Mouse (Mus musculus) neutrophil, adult 5-6 weeks (primary cell): ENCODE data around the gene Amer3. TPM values are rescaled to one million over a fixed set of nuclear protein-coding genes. Genes with fewer than 3 reads are reported as not detected.
"Not testable (repeated sequence)": the region's sequence is repeated elsewhere in the genome, so short reads cannot be mapped to it uniquely, and the experiment has no call there.

ENCODE experiments used
- ATAC-seq: fragments of 151-379, 151-347 bp; 2 replicates; pipeline ENCODE4 v1.8.0; 2017; ENCODE audit warnings: mild to moderate bottlenecking, moderate TSS enrichment; ENCODE audit not compliant: insufficient number of reproducible peaks, poor library complexity, low FRiP score, severe bottlenecking; ENCODE audit errors: extremely low read depth
- total RNA-seq: library from RNA; stranded (forward); fragments of 200-1000 nt; gene quantifications from 2 replicates; pipeline ENCODE4 v1.2.3, GENCODE M21; 2017

Gene Amer3
- total RNA-seq, result not detected in 2 replicates

DNA sequence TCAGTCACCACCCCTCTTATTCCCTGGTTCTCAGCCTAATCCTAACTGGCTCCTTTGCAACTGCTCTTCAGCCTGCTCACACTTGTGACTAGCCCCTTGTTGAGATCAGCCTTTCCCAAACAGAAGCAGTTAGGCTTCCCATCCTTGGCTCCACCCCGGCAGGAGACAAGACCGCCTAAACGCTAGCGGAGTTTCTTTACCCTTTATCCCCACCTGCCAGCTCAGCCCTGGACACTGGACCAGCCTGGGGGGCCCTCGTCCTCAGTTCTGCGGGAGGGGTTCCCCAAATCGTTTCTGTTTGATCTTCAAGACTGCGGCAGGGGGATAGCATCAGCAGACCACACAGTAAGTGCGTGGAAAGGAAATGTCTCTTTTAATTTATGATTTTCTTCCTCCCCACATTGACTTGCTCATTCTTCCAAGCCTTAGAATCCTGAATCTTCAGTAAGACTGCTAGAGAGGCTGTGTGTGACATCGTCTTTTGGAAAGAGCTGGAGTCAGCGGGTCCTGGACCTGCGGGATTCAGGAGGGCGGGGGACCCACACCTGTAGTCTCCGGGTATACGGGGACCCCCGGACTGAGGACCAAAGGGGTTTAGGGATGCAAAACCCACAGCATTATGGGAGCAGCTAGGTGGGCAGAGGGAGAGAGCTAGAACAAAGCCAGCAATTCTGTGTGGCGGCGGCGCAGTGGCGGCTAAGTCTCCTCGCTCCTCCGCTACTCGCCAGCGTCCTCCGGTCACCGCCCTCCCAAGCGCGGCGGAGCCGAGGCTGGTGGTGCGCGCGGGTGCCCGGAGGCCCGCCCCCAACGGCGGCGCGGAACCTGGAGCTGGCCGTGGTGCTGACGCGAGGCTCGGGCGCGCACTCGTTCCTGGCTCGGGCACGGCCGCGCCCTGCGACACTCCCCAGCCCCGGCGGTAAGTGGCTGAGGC, at the start of gene Amer3:
Amer3 (plus strand) TSS at position 807 of the 931 bp plus-strand sequence.
- no peak for ATAC-seq

DNA sequence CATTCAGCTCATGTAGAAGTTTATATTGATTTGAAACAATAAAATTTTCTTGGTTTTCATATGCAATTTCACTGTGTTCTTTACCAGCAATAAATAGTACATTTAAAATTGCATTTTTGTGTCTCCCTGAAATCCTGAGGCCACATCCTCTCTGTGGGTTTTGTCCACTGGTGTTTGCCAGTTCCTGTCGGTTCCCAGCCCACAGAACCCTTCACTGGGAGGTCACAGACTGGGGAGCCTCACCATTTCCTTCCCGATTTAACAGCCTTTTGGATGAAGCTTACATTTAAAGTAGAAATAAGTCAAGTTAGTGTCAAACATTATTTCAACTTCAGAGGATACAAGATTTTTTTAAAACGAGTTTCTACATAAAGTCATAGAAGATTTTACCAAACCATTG, 44.9 kb upstream of the Amer3 start:
- not testable (repeated sequence) for ATAC-seq

DNA sequence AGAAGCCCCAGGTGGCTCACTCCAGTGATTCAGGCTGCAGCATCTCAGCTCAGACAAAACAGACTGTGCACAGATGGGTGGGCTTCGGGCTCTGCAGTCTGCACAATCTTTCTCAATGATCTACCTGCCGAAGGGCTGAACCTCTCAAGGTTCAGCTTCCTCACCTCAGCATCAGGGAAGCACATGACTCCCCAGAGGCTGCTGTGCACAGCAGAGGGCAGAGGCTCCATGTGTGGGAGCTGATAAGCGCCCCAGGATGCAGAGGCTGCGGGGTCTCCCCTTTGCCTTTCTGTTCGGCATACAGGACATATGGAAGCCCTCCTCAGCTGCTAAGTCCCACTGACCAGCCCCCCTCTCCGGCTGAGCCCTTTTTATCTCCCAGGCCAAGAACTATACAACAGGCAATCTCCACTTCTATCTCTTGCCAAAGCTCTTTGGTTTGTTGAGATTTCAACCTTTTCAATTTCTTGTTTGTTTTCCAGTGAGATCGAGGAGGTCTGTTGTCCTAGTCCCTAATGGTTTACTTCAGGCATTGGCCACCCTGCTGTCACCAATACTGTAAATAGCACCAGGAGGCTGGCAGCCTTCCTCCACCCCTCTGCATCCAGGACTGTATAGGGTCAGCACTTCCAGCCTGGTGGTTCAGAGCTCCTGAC, 44.3 kb upstream of the Amer3 start, which contains the start of gene Cfc1:
Cfc1 (plus strand) TSS at position 606 of the 656 bp plus-strand sequence.
- not testable (repeated sequence) for ATAC-seq

GRCm38 (mm10) chr1:34536291-34536766, 43.1 kb upstream of the Amer3 start:
- ATAC-seq, result no peak

DNA sequence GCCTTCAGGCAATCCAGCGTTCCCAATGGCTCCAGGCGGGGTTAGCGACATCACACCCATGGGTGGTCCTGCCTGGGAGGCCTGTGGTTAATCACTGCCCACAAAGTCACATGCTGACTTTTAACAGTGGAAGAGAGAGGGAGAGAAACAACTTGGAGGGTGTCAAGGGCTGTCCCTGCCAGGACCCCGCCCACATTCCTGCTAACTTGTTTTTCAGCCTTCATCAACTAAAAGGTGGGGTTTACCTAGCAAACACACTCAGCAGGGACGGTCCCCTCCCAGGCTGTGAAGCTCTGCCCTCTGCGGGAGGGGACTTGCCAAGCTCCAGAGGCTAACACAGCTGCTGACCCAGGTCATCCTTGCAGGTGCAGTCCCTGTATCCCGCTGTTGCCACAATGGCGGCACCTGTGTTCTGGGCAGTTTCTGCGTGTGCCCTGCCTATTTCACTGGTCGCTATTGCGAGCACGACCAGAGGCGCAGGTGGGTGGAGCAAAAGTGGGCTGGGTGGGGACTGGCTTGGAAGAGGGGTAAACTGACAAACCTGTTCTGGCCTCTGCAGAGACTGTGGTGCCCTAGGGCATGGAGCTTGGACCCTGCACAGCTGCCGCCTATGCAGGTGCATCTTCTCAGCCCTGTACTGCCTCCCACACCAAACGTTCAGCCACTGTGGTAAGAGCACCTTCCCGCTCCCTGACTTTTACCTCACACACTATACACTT, 42.5 kb upstream of the Amer3 start:
- ATAC-seq, result no peak

GRCm38 (mm10) chr1:34547074-34547473, 32.4 kb upstream of the Amer3 start:
- ATAC-seq, result no peak

- no peak for ATAC-seq
These were observed 25.8 kb upstream of the Amer3 start for GRCm38 (mm10) chr1:34553690-34554089.

- no peak for ATAC-seq
These were observed 25.2 kb upstream of the Amer3 start for GRCm38 (mm10) chr1:34554275-34554674.

GRCm38 (mm10) chr1:34560843-34561242, 18.6 kb upstream of the Amer3 start, which contains the start of gene Prss40:
TSS of gene Prss40 (minus strand) at chr1:34560943.
- ATAC-seq, result no peak

DNA sequence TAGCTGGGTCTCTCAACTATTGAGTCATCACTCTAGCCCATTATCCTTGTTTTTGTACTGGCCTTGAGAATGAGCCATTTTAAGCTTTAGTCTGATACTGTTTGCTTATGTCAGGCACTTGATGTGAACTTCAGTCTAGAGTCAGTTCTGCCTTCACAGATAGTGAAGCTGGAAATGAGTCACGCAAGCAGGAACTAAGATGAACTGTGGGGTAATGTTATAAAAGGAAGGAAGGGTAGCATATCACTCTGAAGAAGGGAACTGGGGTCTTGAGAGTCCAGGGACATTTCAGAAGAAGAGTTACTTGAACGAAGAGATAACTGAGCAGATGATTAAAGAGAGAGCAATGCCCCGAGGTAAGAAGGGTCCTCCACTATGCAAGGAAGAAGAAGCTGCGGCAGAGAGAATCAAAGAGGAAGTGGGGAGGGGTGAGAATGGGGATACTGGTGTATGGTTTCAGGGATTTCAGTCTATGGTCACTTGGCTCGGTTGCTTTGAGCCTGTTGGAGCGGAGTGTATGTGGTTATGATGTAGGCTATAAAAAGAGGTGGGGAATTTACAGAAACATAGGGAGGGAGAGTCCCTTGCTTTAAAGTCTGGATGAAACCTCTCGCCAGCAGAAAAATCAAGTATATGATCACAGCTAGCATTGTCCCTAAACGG, 14.9 kb upstream of the Amer3 start:
- no peak for ATAC-seq

DNA sequence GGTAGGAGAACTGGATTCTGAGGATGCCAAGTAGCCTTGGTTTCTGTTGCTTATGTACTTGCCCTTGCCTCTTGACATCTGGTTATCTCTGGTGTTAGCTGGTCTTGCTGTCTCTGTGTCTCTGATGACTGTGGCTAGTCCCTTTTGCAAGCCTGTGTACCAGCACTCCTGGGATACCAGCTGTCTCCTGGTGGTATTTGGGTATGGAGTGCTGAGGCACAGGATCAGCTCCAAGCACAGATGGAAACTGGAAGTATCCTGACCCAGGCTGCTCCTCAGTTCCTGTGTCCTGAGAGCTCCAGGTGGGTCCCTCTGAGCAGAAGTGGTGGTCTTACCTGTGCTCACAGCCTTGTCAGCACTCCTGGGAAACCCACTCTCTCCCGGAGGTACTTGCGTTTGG, 11.3 kb upstream of the Amer3 start:
- ATAC-seq, result no peak

DNA sequence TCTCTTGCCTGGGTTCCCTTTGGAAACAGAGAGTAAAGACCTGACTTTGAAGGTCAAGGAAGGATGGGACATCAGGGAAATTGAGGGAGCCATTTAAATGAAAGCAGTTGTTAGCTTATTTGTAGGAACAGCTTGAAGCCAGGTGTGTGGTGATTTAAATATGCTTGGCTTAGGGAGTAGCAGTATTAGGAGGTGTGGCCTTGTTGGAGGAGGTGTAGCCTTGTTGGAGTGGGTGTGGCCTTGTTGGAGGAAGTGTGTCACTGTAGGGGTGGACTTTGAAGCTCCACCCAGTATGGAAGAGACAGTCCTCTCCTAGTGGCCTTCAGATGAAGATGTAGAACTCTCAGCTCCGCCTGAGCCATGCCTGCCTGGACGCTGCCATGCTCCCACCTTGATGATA, 9.6 kb upstream of the Amer3 start:
- ATAC-seq, result no peak

GRCm38 (mm10) chr1:34571431-34571830, 8.0 kb upstream of the Amer3 start:
- ATAC-seq, result no peak

DNA sequence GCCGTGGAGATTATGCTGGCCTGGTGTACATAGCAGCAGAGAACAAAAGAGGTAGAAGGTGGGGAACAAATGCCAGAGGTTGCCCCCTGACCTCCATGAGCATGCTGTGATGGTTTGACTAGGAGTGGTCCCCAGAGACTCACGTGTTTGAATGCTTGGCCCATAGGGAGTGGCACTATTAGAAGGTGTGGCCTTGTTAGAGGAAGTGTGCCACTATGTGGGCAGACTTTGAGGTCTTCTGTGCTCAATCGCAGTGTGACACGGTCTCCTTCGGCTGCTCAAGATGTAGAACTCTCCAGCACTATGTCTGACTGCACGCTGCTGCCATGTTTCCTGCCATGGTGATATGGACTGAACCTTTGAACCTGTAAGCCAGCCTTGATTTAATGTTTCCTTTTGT, 6.2 kb upstream of the Amer3 start:
- ATAC-seq, result no peak

DNA sequence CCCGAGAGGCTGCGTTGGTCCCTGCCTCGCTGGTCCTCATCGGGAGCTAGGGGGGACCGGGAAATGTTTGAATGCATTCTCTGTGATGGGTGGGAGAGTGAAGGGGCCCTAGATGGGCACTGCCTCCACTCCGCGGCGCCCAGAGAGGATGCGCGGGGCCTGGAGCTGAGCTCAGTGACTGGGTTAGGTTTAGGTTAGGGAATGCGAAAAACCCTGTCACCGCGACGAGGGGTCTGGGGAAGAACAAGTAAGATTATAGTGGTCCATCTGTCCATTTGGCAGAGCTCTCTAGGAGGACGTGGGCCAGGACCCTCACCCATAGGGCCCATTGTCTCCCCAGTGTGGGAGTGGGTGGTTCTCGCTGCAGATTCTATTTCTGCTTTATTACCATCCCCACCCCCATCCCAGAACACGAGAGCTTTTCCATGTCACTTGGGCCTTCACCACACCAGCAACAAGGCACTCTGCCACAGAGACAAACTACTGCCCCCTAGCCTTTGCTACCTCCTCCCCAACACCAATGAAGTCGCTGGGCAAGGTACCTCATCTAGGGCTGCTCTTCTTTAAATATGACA, 412 bp downstream of the Amer3 start:
- no peak for ATAC-seq

GRCm38 (mm10) chr1:34582218-34582617, 2.8 kb downstream of the Amer3 start:
- ATAC-seq, result no peak

DNA sequence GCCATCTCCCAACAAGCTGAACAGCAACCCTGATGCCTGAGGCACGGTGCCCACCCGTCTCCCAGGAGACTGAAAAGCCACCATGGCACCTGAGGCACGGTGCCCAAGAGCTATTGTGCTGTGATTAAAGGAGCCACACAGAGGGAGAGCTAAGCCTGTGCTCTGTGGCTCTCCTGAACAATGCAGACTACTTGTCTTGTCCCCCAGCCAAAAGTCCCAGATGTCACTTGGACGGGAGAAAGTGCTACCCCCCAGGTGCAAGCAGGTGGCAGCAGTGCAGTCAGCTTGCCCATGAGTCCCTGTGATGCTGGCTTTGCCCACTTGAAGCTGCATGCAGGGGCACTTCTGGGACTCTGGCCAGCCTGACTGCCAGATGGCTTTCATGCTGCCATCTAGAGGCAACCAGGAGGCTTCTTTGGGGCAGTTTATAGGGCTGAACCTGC, 4.4 kb downstream of the Amer3 start:
- no peak for ATAC-seq

- no peak for ATAC-seq
These were observed 5.3 kb downstream of the Amer3 start for GRCm38 (mm10) chr1:34584736-34585135.
